Mouse (Mus musculus): ENCODE measurements around the gene Bmper. TPM values are rescaled to one million over a fixed set of nuclear protein-coding genes. Genes with fewer than 3 reads are reported as not detected.

The Bmper gene
- polyA plus RNA-seq (2017; shearing (Covaris generic)), result not detected

GRCm38 (mm10) chr9:23222841-23223548, at the start of gene Bmper:
Bmper (plus strand) TSS chr9:23223076.

